Mouse (Mus musculus) left cerebral cortex, postnatal 25 days (tissue): ENCODE measurements around the gene Plekha1. TPM values are rescaled to one million over a fixed set of nuclear protein-coding genes. Genes with fewer than 3 reads are reported as not detected.

Source experiments
- DNase-seq, 2 experiments: peaks; one replicate each; pipeline ENCODE4 v3.0.0; 2022; ENCODE audit warnings: low spot score in 2 of 2, mixed read lengths in 1 of 2
- intact Hi-C: fragments of 180-260 bp; cut with DNase I; formaldehyde crosslinking; loops from one replicate; pipeline ENCODE4 v1.15.1; 2025
- total RNA-seq, 2 experiments: library from RNA; stranded (reverse); gene quantifications; 2 replicates each; pipeline ENCODE4 v1.2.3; 2021

The Plekha1 gene
- total RNA-seq, 2 experiments from 2014 or later: 92.8 to 105 TPM

DNA sequence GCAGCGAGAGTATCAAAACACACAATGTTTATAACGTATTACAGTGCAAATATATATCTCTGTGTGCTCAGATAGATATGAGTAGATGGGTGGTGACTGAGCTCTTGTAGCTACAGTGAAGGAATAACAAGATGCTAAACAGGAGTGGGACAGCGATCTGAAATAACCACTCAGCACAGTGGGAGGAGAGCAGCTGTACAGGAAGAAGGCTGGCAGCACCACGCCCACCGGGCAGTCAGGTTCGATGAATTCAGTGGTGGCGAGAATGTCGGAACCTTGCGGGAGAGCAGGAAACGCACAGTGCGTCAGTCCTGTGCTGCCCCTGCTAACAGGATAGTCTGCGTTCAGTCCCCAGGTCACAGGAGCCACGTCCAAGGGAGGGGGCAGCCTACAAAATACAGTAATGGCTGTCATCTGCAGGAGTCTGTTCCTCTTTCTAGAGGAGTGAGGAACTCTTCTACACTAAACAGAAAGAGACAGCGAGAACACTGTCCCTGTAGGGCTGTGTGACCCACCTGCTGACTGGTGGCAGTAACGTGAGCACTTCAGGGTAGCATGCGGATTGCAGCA is 38.0 kb downstream of the Plekha1 start:
- intact Hi-C loops: loop anchor here (5.0 kb wide), 1 partner anchor 36 kb away; the partner anchor contains the start of gene Plekha1
- DNase-seq: peak; percentile 54 to 84

- intact Hi-C loops: loop anchor here (5.0 kb wide), 1 partner anchor 37 kb away; the partner anchor contains the start of gene Plekha1
- DNase-seq: no peak
These were observed 39.2 kb downstream of the Plekha1 start for GRCm38 (mm10) chr7:130904571-130905365.

- no peak for DNase-seq
- intact Hi-C loops: no loop called here
These were observed 45.3 kb downstream of the Plekha1 start for GRCm38 (mm10) chr7:130910841-130911240.

DNA sequence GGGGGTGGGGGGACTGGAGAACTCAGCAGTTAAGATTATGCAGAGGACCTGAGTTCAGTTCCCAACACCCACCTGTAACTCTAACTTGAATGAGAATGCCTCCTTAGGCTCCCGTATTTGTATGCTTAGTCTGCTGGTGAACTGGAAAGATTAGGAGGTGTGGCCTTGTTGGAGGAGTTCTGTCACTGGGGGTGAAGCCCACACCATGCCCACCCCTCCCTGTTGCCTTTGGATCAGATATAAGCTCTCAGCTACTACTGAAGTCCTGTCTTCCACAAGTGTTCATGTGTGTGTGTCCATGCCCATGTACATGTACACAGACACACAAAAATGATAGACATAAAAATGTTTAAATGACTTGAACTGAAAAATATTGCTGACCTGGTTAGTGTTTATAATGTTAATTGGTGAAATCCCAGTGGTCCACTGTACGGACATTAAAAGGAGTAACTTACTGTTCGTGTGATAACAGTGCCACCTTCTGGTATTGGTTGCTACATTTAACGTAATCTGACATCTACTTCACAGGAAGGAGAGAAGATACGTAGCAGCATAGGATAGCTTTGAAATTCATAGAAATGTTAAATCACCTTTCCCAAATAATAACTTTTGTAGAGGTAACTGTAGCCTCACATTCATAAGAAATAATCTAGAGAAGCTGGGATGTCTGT is 49.3 kb downstream of the Plekha1 start:
- intact Hi-C loops: loop anchor here (1.0 to 2.0 kb wide), 2 partner anchors 88 to 144 kb away; no protein-coding TSS in a partner anchor
- DNase-seq: peak in 1 of 2 experiments; percentile 61

DNA sequence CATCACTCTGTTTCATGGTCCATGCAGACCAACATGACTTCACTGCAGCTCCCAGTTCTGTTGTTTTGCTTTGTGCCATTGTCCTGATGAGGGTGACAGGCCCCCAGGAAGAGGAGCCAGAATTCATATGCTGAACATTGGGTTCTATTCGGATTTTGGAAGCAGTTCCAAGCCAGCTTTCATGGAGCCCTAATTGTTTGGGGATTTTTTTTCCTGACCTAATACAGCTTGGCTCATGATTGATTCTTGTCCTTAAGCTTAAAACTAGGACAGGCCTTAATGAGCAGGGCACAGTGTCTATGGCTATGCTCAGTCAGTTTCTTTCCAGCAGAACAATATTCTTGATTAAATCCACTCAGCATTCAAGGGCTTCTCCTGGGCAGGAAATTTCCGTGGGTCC is 52.7 kb downstream of the Plekha1 start:
- DNase-seq: peak in 1 of 2 experiments; percentile 55
- intact Hi-C loops: no loop called here

DNA sequence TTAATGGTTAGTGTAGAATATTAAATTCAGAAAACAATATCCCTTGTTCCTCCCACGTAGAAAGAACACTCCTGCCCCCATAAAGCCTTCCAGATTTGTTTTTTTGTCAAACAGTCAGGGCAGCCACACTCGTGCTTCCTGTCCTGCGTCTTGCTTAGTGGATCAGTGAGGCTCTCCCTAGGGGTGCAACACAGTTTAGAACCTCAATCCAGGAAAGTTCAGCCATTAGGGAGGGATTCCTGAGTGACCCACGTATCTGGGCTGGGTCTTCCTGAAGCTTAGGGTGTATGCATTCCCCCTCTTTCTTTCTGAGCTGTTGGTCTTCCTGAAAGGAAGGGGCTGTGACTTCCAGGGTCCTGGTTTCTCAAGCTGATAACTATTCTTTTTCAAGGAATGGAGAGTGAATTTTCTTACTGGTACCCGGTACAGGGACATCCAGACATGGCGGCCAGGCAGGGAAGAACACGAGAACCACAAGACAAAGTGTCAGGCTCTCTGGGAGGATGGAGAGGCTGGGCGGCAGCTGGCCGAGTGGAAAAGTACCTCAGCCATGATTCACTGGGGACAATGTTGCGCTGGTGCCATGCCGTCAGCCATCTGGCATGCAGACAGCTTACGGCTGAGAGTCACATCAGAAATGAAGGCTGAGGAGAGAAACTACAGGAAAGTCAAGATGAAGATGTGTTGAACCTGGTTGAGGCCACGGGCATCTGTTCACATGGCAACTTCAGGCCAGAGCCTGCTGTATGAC is 57.6 kb downstream of the Plekha1 start:
- peak in 1 of 2 experiments; percentile 74 for DNase-seq
- intact Hi-C loops: loop anchor here (10.0 kb wide), 1 partner anchor 248 kb away; no protein-coding TSS in a partner anchor

DNA sequence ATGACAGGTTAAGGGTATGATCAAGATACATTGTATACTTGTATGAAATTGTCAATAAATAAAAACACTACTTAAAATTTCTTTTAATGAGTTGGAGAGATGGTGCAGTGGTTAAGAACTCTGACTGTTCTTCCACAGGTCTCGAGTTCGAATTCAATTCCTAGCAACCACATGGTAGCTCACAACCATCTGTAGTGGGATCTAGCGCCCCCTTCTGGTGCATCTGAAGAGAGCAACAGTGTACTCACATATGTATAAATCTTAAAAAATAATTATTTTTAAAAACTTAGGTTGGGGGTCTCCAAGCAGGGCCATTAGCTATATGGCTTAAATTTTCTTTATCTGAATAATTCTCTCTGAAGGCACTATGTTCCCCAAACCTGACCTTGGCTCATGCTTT is 64.8 kb downstream of the Plekha1 start:
- intact Hi-C loops: no loop called here
- no peak for DNase-seq

- intact Hi-C loops: no loop called here
- no peak for DNase-seq
These were observed 67.4 kb downstream of the Plekha1 start for GRCm38 (mm10) chr7:130932921-130933320.

GRCm38 (mm10) chr7:130934654-130935053 is 69.1 kb downstream of the Plekha1 start:
- intact Hi-C loops: no loop called here
- DNase-seq: no peak

DNA sequence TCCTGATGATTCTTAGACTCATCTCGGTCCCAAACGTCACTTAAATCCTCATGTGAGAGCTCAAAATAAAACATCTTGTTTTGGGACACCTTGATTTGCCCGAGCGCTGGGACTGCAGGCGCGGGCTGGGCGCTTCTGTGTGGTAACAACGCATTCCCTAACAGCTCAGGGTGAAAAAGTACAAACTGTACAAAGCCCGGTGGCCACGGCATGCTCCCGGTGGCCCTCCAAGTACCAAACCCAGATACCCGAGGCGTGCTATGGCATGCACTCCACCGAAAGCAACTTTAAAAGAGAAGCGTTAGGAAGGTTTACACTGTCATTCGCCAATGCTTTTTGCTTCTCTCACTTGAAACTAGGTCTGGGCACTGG is 69.9 kb downstream of the Plekha1 start:
- intact Hi-C loops: no loop called here
- no peak for DNase-seq

DNA sequence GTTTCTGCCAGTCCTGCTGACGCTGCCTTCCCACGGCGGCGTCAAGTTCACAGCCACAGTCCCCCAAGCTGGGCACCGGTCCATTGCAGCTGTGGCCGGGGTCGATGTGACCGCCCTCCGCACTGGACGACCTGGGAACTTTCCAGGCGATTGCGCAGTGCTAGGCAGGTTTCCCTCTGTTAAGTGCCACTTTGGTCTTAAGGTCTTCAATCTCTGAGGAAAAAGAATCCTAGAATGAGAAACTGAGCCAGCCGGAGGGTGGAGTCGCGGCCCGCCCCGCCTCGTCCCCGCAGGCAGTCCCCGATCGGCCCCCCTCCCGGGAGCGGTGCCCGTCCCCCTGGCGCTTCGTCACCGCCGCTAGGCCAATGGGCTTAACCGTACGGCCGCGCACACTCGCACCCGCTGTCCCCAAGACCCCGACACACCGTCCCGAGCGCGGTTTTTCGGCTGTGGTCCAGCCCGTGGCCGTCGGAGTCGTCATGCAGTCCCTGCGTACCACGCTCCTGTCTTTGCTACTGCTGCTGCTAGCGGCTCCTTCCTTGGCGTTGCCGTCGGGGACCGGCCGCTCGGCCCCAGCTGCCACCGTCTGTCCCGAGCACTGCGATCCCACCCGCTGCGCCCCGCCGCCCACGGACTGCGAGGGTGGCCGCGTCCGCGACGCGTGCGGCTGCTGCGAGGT is 70.4 kb downstream of the Plekha1 start, which contains the start of gene Htra1:
Gene Htra1, plus strand, starts transcription at position 319 of the 679 bp plus-strand sequence.
- intact Hi-C loops: no loop called here
- peak; percentile 68 to 82 for DNase-seq

GRCm38 (mm10) chr7:130936472-130936951 is 71.0 kb downstream of the Plekha1 start:
- intact Hi-C loops: no loop called here
- DNase-seq: no peak

DNA sequence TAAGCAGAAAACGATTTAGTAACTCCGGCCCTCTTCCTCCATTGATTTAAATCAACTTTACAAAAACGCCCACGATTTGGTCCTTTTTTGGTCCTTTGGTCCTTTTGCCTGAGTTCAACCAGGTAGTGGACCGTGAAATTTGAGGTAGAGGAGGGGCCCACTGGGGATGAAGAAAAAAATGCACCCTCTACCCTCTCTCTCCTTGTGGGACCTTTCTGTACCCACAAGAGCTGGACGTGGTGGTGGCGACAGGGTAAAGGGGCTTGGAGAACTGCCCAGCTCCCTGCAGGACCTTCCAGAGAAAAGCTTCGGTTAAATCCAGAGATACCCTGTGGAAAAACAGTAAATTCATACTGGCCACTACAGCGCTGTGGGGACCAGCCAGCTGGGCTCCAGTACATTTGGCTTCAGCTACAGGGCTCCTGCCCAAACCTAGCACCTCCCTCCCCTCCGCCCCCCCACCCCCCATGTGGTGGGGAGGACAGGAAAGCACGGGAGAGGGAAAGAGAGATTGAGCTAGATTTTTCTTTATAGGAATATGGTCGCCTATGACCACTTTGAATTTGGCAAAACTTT is 71.8 kb downstream of the Plekha1 start:
- DNase-seq: no peak
- intact Hi-C loops: no loop called here

- no peak for DNase-seq
- intact Hi-C loops: no loop called here
These were observed 72.4 kb downstream of the Plekha1 start for GRCm38 (mm10) chr7:130938005-130938404.

DNA sequence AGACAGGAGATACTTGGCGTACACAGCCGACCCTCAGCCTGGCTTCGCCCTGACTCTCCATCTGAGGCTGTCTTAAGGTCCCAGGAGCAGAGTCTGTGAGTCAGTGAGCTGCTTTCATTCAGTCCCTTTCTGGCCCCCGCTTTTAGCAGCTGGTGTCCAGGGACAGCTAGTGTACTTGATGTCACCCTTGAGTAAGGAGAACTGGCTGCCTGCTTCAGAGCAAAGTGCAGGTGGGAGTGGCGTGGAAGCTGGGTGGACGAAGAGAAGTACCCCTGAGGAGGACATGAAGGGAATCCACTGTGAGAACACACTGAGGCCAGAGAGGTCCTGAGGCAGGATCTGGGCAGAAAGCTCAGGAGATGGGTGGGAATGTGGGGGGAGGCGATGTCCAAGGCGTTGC is 73.3 kb downstream of the Plekha1 start:
- intact Hi-C loops: no loop called here
- no peak for DNase-seq

DNA sequence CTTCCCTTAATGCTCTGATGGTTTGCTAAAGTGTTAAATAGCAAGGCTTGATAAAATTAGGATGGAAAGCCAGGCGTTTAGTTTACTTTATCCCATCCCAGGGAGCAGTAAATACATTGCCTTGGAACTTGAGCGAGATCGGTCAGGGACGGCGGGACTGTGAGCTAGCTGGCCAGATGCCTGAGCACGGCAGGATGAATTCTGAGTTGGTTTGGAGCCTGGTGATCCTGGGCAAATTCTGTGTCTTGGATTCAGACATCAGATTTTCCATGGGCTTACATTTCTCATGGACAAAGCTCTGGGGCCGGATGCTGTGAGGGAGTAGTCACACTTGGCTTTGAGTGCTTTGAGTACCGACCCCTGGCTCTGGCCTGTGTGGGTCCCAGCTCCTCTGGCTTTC is 75.2 kb downstream of the Plekha1 start:
- intact Hi-C loops: no loop called here
- DNase-seq: no peak

- intact Hi-C loops: no loop called here
- no peak for DNase-seq
These were observed 77.8 kb downstream of the Plekha1 start for GRCm38 (mm10) chr7:130943280-130943895.

- DNase-seq: no peak
- intact Hi-C loops: no loop called here
These were observed 79.4 kb downstream of the Plekha1 start for GRCm38 (mm10) chr7:130944766-130945475.
